Mouse (Mus musculus) granulocyte monocyte progenitor cell, adult 5-6 weeks (primary cell): ENCODE measurements at regions not wholly inside any gene's neighbourhood (a gene's known extent, or its start where the extent isn't known, plus 50 kb on each side); places are given as distances from the start of the nearest gene placed in this dataset.

Experiments
- ATAC-seq: replicated peaks from 2 replicates; pipeline ENCODE4 v1.8.0; 2016; ENCODE audit warnings: mild to moderate bottlenecking, moderate TSS enrichment, inconsistent platforms; ENCODE audit not compliant: poor library complexity, severe bottlenecking

- no peak for ATAC-seq
Observed at GRCm38 (mm10) chr12:25795092-25795491, 620.0 kb downstream of the Rnf144a start.

GRCm38 (mm10) chr12:25794571-25794970 lies 620.5 kb downstream of the Rnf144a start:
- ATAC-seq: no peak

- ATAC-seq: no peak
Observed at GRCm38 (mm10) chr12:25792571-25793075, 622.4 kb downstream of the Rnf144a start.

GRCm38 (mm10) chr12:25790956-25791355 lies 624.1 kb downstream of the Rnf144a start:
- ATAC-seq: no peak

- ATAC-seq: no peak
Observed at GRCm38 (mm10) chr12:25785646-25786606, 629.1 kb downstream of the Rnf144a start.

- ATAC-seq: no peak
Observed at GRCm38 (mm10) chr12:25784401-25784800, 630.7 kb downstream of the Rnf144a start.

GRCm38 (mm10) chr12:25782972-25783717 lies 631.9 kb downstream of the Rnf144a start:
- ATAC-seq: no peak

GRCm38 (mm10) chr12:25771856-25772255 lies 643.2 kb downstream of the Rnf144a start:
- no peak for ATAC-seq

GRCm38 (mm10) chr12:25768644-25769043 lies 646.4 kb downstream of the Rnf144a start:
- no peak for ATAC-seq

GRCm38 (mm10) chr12:25763061-25763460 lies 652.0 kb downstream of the Rnf144a start:
- ATAC-seq: no peak

GRCm38 (mm10) chr12:25757014-25757413 lies 658.0 kb downstream of the Rnf144a start:
- ATAC-seq: no peak

GRCm38 (mm10) chr12:25733801-25734200 lies 636.9 kb upstream of the Id2 start:
- no peak for ATAC-seq

GRCm38 (mm10) chr12:25725774-25726173 lies 628.8 kb upstream of the Id2 start:
- ATAC-seq: no peak

GRCm38 (mm10) chr12:25711186-25711585 lies 614.2 kb upstream of the Id2 start:
- ATAC-seq: no peak

GRCm38 (mm10) chr12:25703023-25703400 lies 606.1 kb upstream of the Id2 start:
- no peak for ATAC-seq

- peak; percentile 22; the same call in 1 of the 2 replicates for ATAC-seq
Observed at GRCm38 (mm10) chr12:25702176-25703022, 605.5 kb upstream of the Id2 start.

GRCm38 (mm10) chr12:25687063-25687462 lies 590.1 kb upstream of the Id2 start:
- ATAC-seq: no peak

GRCm38 (mm10) chr12:25676631-25677030 lies 579.7 kb upstream of the Id2 start:
- no peak for ATAC-seq

GRCm38 (mm10) chr12:25668336-25668735 lies 571.4 kb upstream of the Id2 start:
- ATAC-seq: no peak

- ATAC-seq: no peak
Observed at GRCm38 (mm10) chr12:25654456-25654855, 557.5 kb upstream of the Id2 start.
